Mouse (Mus musculus) inflammation-experienced regulatory T-cells, adult 6 months (primary cell): ENCODE data around the gene Selenok. TPM values are rescaled to one million over a fixed set of nuclear protein-coding genes. Genes with fewer than 3 reads are reported as not detected.

Experiments used
- ATAC-seq: one replicate; pipeline ENCODE4 v1.8.0; 2017
- polyA plus RNA-seq, 3 experiments: library from polyadenylated mRNA; unstranded; fragments of 100-300 nt; shearing (Covaris generic); gene quantifications; one replicate each; pipeline ENCODE4 v1.2.1; 2017

The Selenok gene
- polyA plus RNA-seq, 3 experiments from 2014 or later = 338 to 426 (median 384) TPM

DNA sequence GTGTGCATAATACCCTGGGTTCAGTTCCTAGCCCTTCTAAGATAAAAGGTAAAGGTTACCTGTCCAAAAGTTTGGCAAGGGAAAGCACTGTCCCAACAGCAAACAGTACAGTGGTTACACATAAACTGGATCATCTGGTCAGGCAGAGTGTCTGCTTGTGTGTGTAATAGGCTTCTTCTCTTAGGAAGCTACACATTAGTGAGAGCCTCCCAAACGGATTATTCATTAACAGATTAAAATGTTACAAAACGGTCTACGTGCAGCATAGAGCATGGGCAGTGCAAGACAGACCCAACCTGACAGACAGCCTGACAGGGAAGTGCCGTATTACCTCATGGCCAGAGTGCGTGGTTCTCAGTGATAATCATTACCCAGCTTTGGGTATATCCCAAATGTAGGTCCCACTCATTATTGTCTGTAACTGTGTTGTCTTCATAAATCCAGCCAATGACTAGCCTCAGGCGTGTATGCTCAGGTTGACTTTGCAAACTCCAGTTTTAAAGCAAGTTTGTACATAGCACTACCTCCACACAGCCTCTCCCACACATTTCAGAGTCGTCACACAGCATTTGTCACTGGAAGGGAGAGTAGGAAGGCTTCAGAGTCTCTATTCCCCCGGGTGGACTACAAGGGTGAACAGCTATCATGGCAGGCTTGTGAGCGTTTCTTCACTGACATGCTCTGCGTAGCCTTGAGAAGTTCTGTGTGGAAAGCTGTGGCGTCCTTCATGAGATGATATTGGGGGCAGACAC is 28.1 kb downstream of the Selenok start:
- ATAC-seq = no peak

DNA sequence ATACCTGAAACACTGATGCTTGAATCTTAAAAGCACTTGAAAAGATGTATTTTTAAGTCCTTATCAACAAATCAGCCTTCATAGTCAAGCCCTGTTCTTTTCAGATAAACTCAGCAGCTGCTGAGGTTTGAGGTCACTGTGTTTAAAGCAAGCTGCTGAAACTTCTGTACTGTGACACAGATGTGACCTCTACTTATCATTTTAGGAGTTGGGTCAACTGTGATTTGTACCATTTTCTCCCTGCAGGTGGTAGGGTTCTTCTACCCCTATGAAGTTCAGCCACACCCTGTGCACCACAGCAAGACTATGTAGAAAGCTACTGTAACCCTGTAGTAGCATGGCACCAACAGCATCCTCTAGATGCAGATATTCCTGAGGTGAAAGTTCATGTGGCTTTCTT is 29.2 kb downstream of the Selenok start:
- ATAC-seq = no peak

DNA sequence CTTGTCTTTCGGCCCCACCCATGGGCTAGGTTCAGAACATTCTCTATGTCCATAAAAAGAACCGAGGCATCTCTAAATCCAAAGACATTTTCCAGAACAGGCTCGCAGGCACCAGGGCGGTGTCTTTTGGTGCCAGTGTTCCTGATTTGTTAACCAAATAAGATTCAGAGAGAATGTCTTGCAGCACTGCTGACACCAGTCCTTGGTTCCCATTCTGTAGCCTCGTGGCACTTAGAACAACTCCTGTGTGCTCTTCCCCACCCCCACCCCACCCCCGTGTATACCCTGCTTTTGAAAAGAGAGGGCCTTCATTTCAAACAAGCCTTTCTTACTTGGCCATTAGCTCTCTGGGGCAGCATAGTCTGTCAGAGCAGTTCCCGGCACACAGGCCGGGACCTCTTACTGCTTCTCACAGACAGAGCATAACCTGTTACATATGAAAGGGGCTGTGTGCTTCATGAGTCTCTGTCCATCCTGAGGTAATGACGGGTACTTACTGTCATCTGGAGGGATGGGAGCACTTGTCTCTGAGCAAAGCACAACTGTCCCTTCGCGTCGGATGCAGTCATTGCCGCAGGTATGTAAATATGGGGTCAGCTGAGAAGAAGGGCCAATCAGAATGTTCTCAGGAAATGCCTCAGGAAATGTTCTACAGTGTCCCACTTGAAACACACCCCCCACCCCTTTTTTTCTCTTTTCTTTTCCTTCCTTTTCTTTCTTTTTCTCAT is 30.8 kb downstream of the Selenok start:
- no peak for ATAC-seq

DNA sequence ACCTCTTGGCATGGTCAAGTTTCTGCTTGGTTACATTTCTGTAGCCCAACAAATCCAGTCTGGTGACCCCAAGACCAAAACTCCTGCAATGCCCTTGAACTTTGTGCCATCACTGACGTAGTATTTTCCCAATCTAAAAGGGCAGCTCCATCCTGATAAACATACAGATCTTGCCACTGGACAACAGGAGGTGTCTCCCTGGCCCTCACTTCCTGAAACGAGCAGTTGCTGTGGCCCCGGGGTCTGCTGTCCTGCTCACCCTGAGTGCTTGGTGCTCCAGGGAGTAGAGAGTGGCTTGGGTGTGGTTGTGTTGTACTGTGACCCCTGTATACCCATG is 31.3 kb downstream of the Selenok start:
- no peak for ATAC-seq

DNA sequence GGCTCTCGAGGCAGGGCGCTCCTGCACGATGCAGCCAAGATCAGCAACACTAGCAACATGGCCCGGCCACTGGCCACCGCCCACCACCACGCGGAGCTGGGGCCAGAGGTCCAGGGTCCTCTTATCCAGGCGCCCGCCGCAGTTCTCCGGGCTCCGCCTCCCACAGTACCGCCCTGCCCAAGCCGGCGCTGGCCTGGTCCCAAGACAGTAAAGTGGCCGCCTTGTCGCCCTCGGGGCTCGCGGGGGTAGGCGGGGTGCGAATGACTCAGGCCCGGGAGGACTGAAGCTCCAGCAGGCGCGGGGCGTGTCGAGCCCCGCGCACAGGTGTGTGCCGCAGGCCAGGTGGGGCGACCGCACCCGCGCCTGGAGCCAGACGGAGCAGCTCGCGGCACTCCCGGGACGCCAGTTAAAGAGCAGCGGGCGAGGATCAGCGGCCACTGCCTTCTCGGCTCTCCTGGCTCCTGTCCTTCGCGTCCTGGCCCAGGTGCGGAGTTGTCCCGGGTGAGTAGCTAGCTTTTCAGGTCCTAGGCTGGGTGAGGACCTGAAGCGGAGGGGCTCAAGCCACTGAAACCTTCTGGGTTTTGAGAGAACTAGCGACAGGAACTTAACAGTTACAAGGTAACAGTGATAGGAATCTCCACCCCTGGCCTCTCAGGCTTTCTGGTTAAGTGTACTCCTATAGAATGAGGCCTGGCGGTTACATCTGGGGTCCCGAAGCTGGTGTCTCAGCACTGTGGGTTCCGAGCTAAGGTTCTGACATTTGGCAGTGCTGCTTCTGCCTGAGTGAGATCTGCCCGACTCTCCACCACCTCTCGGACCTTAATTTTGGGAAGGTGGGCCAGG is 40.8 kb downstream of the Selenok start, which contains the start of the genes Il17rb and Chdh:
Gene Il17rb, minus strand, starts transcription at position 164 of the 843 bp plus-strand sequence.
Gene Chdh, plus strand, starts transcription at position 291 of the 843 bp plus-strand sequence.
- ATAC-seq = peak; percentile 63

GRCm38 (mm10) chr14:30009864-30010560 is 41.9 kb downstream of the Selenok start:
- ATAC-seq = no peak

DNA sequence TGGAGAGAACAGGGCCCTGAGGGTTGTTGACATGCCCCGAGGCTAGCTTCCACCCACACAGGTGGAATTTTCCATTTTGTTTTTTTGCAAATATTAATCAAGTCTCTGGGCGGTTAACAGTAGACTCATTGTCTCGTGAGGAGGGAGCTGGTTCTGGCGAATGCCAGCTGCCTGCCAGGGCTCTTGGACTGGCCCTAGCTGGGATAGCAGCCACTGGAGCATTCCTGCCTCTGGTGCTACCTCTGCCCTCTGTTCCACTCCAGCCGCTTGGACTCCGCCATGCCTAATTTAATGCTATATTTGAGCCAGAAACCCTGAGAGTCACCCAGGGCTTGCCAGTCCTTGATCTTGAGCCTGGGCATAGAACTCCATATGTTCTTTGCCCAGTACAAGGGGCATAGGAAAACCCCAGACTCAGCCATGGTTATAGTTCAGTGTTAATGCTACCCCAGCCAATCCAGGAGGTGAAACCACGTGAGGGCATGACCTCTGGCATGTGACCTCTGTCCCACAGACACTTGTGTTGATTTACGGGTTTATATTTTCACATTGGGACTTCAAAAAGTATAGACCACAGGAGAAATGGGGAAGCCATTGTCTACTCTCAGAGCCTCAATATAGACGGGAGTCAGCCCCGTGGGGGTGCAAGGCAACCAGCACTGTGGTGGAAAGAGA is 43.9 kb downstream of the Selenok start:
- no peak for ATAC-seq

DNA sequence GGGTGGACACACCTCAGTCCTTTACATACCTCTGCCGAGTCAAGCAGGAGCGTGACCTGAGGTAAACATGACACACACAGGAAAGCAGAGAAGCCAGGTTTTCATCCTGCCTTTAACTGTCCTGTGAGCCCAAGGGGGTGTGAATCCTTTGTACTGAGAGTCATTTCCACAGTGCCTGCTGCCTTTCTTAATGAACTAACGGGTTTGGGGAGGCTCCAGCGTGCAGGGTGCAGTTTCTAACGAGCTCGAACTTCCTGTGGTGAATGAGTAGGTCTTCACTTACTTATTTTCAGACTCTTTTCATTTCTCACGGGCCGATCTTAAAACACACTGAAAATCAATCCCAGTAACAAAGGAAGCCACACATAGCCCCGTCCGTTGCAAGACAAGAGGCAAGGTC is 46.4 kb downstream of the Selenok start:
- ATAC-seq = peak; percentile 46

DNA sequence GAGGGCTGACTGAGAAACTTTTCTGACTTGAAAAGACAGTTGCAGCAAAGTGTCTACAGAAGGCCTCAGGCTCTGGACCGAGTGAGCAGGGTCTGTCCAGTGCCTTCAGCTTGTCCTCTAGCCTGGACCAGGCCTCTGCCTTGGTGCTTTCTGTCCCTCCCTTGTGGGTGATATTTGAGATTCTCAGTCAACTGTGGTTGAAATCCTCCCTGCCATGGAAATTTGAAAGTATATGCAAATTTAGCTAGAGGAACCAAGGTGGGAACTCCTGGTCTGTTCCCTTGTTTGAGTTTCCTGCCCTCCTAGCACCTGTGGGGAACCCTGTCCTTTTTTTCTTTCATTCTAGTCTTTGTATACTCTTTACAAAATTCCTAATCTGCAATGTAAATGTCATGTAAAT is 46.9 kb downstream of the Selenok start:
- no peak for ATAC-seq

DNA sequence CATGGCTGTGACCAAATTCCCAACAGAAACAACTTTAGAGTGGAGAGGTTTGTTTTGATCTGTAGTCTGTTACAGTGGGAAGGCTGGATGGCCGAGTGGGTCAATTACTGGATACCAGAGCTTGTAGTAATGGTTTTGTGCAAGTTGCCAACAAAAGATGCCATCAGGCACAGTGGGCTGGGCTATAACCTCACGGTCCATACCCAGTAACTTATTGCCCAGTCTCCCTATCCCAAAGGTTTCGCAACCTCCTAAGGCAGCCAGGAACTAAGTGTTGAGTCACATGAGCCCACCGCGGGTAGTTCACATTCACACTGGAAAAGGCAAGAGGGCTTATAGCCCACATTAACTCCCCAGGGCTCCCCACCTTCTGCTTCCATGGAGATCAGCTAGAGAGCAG is 48.6 kb downstream of the Selenok start:
- no peak for ATAC-seq

- ATAC-seq = no peak
Measured at GRCm38 (mm10) chr14:30017794-30018462, 49.8 kb downstream of the Selenok start.

- ATAC-seq = no peak
Measured at GRCm38 (mm10) chr14:30018463-30018801, 50.3 kb downstream of the Selenok start.

GRCm38 (mm10) chr14:30018846-30019245 is 50.7 kb downstream of the Selenok start:
- no peak for ATAC-seq

DNA sequence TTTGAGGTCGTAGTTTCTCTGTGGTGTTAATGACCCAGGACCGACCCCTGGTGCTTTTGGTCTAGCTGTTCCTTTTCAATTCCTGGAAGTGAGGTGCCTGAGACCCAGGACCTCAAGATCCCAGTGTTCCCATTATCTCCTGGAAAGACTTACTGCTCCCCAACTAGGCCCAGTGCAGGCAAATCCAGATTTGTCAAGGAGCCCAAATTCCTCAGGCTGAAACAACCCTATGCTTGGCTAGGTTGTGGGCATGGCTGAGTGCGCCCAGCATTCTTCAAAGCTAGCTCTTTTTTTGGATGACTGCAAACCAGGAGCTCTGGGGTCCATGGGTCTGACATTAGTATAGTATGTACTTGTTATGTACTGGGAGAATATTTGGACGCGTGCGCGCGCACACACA is 51.3 kb downstream of the Selenok start:
- no peak for ATAC-seq

DNA sequence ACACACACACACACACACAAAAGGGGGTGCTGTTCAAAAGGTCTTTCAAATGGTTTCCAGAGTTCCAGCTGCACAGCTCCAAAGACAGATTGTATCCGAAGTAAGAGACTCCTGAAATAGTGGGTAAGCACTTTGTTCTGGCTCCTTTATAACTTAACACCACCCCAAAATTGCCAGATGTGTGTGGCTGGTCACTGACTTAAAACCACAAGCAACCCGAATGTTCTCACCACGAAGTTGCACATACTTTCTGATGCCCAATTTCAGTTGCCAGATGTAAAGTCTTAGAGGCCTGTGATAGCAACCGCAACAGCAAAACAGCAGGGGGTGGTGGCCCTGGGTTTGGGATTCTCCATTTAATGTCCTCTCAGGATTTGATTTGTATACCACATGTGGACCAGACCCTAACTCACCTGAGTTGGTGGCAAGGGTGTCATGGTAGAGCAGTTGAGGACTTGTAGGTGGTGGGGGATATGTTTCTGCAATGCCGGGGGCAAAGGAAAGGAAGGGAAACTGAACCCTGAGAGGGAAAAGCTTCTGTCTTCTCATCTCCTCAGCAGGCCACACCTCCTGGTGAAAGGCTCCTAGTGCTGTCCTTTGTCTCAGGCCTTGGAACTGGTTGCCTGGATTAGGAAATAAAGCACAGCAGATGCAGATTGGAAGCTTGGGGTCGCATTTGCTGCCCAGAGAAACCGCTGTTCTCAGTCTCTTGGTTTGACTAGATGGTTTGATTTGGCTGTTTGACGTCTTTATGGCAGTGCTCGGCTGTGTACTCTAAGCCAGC is 51.9 kb downstream of the Selenok start:
- ATAC-seq = no peak

DNA sequence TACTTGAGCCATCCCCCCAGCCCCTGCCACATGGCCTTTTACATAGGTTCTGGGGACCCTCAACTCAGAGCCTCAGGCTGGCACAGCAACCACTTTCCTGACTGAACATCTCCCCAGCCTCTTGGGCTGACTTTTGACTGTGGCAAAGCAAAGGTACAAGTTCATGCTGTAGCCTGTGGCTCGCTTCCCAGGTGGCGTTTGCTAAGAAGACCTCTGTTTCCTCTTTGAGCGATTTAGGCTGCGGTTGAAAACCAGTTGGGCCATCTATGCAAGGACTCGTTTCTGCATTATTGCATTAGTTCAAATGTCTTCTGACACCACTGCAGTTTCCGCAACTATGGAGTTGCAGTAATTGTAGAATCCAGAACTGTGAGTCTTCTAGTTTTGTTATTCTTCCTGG is 54.4 kb downstream of the Selenok start:
- no peak for ATAC-seq

DNA sequence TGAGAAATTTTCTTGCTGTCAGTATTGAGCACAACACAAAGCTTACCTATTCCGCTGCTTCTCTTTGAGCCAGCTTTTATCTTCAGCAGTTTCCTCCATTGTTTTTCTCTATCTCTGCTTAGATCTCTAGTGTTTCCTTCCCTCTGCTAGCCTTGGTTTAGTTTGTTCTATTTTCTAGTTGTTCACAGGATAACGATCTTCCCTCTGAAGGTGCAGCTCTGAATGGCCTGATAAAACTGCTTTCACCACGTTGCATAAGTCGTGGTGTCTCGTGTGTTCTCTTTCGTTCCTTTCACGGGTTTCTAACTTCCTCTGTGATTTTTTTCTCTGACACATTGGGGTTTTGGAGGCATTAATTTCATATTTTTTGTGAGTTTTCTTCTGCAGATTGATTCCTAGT is 56.3 kb downstream of the Selenok start:
- ATAC-seq = peak; percentile 64
